Mouse (Mus musculus): Measurements from ENCODE around the gene Top3b. TPM values are rescaled to one million over a fixed set of nuclear protein-coding genes. Genes with fewer than 3 reads are reported as not detected.

Gene Top3b
- polyA plus RNA-seq, 1 experiment from 2014 or later: 81.1 TPM

DNA sequence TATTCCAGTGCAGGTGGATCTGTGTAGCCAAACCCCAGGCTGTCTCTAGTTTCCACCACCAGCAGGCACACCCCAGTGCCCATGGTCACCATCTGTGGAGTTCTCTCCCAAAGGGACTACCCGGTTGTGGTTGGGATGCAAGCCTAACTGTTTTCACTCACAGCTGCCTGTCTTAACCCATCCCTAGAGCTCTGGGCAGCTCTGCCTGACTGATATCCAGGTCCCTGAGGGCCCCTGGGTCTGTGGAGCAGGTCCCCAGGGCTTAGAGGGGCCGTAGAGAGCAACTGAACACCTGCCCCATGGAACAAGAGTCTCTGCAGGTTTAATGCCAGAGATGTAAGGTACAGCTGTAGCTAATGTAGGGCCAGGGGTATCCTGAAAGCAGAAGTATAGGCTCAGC lies 6.6 kb upstream of the Top3b start, which contains the start of gene Igll1:
Igll1 (minus strand) TSS at position 8 of the 400 bp plus-strand sequence.
- 86% methylated on average over 2 of the region's 2 CpGs for WGBS
- H3K36me3 ChIP-seq: no peaks in the 10 kb centered on the region

DNA sequence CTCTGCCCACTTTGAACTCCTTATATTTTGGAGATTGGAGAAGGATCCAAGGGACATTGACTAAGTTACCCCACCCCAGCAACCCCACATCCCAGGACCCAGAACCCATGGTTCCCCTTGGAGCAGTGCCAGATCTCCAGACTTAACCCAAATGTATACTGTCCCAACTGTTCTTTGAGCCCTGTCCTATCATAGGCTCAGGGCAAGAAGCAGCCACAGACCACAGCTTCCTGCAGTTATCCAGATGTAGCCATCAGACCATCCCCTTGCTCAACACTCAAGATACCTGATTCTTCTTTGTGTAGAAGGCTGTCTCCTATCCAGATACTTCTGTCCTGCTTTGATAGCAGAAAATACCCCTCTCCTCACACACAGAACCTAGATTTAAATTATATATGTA lies 5.3 kb upstream of the Top3b start:
- no peak overlapping the region for H3K4me3 ChIP-seq
- no peaks in the 10 kb centered on the region for H3K9me3 ChIP-seq (replicated peaks)
- 0 out of 2 replicates have a peak, but pooled peaks cover 3% of the 10 kb centered on the region for H3K4me1 ChIP-seq
- no peaks in the 10 kb centered on the region for H3K27me3 ChIP-seq (ENCODE audit: low read depth, poor library complexity, severe bottlenecking)
- no peak for DNase-seq (ENCODE audit: low spot score)
- no peak overlapping the region for H3K27ac ChIP-seq
- no peaks in the 10 kb centered on the region for H3K36me3 ChIP-seq

More for the DNA sequence above, 6.6 kb upstream of the Top3b start, which contains the start of gene Igll1:
- H3K27ac ChIP-seq: no peak within 1 kb of the TSS
- 0 out of 2 replicates have a peak, but pooled peaks cover 3% of the 10 kb centered on the region for H3K4me1 ChIP-seq
- DNase-seq (ENCODE audit: low spot score): no peak
- H3K27me3 ChIP-seq (ENCODE audit: low read depth, poor library complexity, severe bottlenecking): no peaks in the 10 kb centered on the region
- H3K9me3 ChIP-seq (replicated peaks): no peaks in the 10 kb centered on the region
- no peak within 1 kb of the TSS for H3K4me3 ChIP-seq

DNA sequence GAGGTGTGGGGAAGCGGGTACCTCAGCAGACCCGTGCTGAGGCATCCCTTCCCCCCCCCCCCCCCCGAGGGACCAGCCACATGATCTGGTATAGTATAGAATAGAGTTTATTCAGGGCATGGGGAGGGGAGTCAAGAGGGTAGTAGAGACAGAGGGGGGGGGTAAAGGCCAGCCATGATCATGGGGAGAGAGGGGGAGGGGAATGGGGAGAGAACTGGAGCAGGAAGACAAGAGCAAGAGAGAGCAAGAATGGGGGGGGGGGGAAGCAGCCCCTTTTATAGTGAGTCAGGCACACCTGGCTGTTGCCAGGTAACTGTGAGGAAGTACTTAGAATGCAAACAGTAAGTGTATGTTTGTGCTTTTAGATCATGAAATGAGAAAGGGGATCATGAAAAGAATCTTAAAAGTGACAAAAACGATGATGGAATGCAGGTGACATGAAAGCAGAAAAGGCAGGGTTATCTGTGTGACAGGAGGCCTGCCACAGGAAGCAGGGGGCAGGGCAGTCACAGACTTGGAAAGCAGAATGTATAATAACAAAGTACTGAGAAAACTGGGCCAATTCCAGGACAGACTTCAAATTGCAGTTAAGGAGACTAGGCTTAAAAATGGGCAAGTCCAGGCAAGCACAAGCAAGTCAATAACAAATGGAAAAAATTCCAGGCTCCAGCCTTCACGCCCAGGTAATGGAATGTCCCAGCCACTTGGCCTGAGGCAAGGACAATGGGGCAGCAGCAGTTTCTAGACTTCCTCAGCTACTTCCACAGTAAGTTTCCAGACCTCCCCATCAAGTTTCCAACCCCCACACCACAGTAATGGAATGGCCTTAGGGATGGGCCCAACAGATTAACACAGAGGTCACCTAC lies 4.6 kb upstream of the Top3b start:
- Histone ChIP-seq H3K36me3 (no peaks in the 10 kb centered on the region), H3K9me3 (replicated peaks) (no peaks in the 10 kb centered on the region), H3K4me1 (0 out of 2 replicates have a peak, but pooled peaks cover 3% of the 10 kb centered on the region), H3K27ac (no peak overlapping the region), H3K4me3 (no peak overlapping the region), H3K27me3 (ENCODE audit: low read depth, poor library complexity, severe bottlenecking) (no peaks in the 10 kb centered on the region)
- DNase-seq (ENCODE audit: low spot score): peak; percentile 36
- 52% methylated on average over 4 of the region's 5 CpGs for WGBS

DNA sequence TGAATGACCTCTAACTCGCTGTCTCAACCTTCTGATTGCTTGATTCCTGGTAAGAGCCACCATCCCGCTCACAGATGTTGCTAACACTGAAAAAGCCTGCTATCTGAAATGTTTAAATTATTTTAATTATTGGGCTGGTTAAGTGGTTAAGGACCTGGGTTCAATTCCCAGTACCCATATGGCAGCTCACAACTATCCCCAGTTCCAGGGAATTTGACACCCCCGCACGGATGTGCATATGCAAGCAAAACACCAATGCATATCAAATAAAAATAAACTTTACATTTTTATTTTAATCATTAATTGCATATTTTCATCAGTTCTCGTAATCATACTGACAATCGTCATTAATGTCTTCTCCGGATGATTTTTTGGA lies 307 bp upstream of the Top3b start:
- DNase-seq (ENCODE audit: low spot score): no peak
- Histone ChIP-seq H3K4me3 (peak overlapping the region; percentile 85), H3K9me3 (replicated peaks) (no peaks in the 10 kb centered on the region), H3K4me1 (peaks cover 12% of the 10 kb centered on the region), H3K36me3 (peaks cover 4% of the 10 kb centered on the region), H3K27me3 (ENCODE audit: low read depth, poor library complexity, severe bottlenecking) (no peaks in the 10 kb centered on the region), H3K27ac (peak overlapping the region; percentile 96)
- 32% methylated on average over 7 of the region's 7 CpGs for WGBS

DNA sequence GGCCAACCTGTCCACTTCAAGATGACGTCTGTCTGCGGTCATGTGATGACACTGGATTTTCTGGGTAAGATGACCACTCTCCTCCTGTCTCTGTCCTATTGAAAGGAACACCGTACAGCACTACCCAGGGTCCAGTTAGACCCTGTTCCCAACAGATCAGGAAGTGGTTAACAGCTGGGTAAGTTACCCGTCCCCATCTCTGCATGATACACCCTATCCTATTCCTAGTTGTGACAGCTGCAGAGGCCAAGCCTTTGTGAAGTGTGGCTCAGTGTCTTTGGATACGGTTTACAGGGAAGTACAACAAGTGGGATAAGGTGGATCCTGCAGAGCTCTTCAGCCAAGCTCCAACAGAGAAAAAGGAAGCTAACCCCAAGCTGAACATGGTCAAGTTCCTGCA lies 8.5 kb downstream of the Top3b start:
- WGBS: 96% methylated on average over 5 of the region's 5 CpGs
- Histone ChIP-seq H3K36me3 (peaks cover 90% of the 10 kb centered on the region), H3K4me1 (no peaks in the 10 kb centered on the region), H3K27me3 (ENCODE audit: low read depth, poor library complexity, severe bottlenecking) (no peaks in the 10 kb centered on the region), H3K9me3 (replicated peaks) (no peaks in the 10 kb centered on the region), H3K4me3 (no peak overlapping the region), H3K27ac (no peak overlapping the region)
- DNase-seq (ENCODE audit: low spot score): no peak

DNA sequence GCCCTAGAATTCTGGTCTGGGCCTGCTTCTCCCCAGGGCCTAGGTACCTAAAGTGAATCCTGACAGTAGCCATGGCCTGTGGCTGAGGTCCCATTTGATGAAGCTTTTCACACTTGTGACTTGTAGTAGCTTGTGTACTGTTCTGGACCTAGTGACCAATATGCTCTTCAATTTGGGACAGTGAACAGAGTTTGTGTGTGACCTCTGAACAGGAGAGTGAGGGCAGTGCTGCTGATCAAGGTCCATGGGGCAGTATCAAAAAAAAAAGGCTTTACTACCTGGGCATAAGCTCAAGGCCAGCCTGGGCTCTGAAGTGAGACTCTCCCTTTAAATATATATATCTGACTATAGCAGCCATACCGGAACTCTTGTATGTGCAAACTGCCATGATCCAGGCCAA lies 17.8 kb downstream of the Top3b start:
- 93% methylated on average over 1 of the region's 1 CpGs for WGBS
- Histone ChIP-seq H3K4me1 (no peaks in the 10 kb centered on the region), H3K27me3 (ENCODE audit: low read depth, poor library complexity, severe bottlenecking) (no peaks in the 10 kb centered on the region), H3K36me3 (peaks cover 100% of the 10 kb centered on the region), H3K27ac (no peak overlapping the region), H3K9me3 (replicated peaks) (no peaks in the 10 kb centered on the region), H3K4me3 (no peak overlapping the region)
- no peak for DNase-seq (ENCODE audit: low spot score)

DNA sequence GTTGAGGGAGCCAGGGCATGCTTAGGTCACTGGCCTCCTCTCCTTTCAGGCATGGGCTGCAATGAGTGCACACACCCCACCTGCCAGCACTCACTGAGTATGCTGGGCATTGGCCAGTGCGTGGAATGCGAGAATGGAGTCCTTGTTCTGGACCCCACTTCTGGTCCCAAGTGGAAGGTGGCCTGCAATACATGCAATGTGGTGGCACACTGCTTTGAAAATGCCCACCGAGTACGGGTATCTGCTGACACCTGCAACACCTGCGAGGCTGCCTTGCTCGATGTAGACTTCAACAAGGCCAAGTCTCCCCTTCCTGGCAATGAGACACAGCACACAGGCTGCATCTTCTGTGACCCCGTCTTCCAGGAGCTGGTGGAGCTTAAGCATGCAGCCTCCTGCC lies 21.8 kb downstream of the Top3b start:
- H3K27ac ChIP-seq: no peak overlapping the region
- peaks cover 66% of the 10 kb centered on the region for H3K36me3 ChIP-seq
- H3K4me1 ChIP-seq: peaks cover 16% of the 10 kb centered on the region
- no peak for DNase-seq (ENCODE audit: low spot score)
- WGBS: 91% methylated on average over 7 of the region's 7 CpGs
- no peak overlapping the region for H3K4me3 ChIP-seq
- no peaks in the 10 kb centered on the region for H3K9me3 ChIP-seq (replicated peaks)
- H3K27me3 ChIP-seq (ENCODE audit: low read depth, poor library complexity, severe bottlenecking): no peaks in the 10 kb centered on the region

DNA sequence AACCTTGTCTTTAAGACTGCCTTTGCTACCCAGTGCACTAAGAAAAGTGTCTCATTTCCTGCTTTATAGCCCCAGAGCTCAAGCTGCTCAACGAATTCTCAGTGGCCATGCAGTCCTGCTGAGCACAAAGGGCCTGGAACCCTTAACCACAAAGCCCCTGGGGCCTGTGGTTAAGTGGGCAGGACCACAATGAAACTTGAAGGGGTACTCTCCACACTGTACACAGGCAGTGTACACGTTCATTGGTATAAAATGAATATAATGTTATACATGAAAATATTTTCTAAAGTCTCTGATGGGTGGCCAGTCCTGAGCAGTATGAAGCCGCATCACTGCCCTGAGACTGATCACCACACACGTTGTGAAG lies 25.5 kb downstream of the Top3b start:
- Histone ChIP-seq H3K27ac (peak overlapping the region; percentile 84; the same call in 1 of the 2 replicates), H3K4me1 (peaks cover 21% of the 10 kb centered on the region), H3K27me3 (ENCODE audit: low read depth, poor library complexity, severe bottlenecking) (no peaks in the 10 kb centered on the region), H3K4me3 (peak overlapping the region; percentile 73), H3K9me3 (replicated peaks) (no peaks in the 10 kb centered on the region), H3K36me3 (peaks cover 41% of the 10 kb centered on the region)
- no peak for DNase-seq (ENCODE audit: low spot score)
- WGBS: 27% methylated on average over 4 of the region's 4 CpGs

DNA sequence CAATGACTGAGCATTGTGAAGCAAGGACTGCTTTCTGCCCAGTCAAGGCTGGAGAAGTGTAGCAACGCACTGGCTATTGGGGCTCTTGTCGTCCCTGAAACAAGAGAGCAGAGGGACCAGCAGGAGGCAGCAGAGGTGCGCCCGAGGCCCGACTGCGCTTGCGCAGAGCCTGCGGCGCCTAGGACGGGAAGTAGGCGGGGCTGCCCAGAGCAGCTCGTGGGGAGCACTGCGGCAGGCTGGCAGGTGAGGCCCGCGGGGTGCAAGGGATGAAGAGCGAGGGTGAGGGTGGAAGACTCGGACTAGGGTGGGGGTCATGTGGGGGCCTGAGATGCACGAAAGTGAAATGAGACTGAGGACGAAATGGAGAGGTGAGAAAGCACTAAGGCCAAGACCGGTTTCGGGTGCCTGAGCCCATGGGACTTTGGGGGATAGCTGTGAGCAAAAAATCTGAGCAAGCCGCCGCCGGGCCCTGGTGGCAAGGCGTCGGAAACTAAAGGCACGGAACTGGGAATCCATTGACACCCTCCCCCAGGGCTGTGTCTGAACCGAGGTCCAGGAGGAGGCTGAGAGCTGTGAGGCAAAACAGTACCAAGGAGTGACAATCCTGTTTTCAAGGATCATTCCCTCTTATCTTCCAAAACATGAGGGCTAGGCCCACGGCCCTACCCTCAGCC lies 26.0 kb downstream of the Top3b start, which contains the start of gene Ppm1f:
Ppm1f (plus strand) TSS at position 88 of the 674 bp plus-strand sequence.
- Histone ChIP-seq H3K9me3 (replicated peaks) (no peaks in the 10 kb centered on the region), H3K36me3 (peaks cover 36% of the 10 kb centered on the region), H3K4me3 (peak within 1 kb of the TSS; percentile 73), H3K27ac (peak within 1 kb of the TSS; percentile 84), H3K4me1 (peaks cover 21% of the 10 kb centered on the region), H3K27me3 (ENCODE audit: low read depth, poor library complexity, severe bottlenecking) (no peaks in the 10 kb centered on the region)
- peak; percentile 96 for DNase-seq (ENCODE audit: low spot score)
- WGBS: under 1% methylated on average over 29 of the region's 29 CpGs

DNA sequence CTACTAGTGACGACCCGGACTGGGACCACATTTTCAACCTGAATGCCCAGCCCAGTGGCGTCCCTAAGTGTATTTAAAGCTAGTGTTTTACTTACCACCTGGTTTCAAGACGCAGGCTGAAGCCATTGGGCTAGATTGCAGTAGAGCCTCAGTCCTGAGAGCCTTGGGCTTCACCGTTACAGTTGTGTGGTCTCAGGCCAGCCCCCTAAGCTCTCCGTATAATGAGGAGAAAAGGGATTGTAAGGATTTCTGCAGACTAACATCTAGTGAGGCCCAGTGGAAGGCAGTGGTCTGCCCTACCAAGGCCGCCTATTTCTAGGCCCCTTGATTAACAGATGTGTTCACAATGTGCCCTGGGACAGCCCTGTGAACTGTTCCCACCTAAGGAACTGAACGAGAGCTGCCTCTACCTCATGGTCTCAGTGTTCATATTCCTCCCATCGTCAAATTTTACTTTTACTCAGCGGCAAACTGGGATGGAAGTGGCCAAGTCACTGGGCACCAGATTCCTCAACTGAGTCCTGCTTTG lies 26.6 kb downstream of the Top3b start:
- WGBS: 28% methylated on average over 10 of the region's 10 CpGs

DNA sequence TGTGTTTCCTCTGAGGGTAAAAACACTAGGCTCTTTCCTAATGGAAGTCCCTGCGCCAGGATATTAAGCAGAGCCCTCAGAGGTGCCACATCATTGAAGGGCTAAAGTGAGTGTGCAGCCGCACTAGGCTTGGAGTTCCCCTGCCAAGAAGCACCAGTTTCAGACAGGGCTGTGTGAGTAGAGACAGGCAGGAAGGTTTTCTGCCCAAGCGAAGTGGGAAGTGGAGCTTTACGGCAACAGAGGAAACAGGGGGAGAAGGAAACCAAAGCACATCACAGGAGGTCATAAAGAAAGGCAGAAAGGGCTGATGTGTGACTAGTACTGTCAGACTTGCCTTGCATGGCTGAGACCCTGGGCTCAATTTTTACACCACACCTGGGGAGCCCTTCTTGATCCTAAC lies 31.8 kb downstream of the Top3b start:
- Histone ChIP-seq H3K27me3 (ENCODE audit: low read depth, poor library complexity, severe bottlenecking) (no peaks in the 10 kb centered on the region), H3K27ac (no peak overlapping the region), H3K4me3 (no peak overlapping the region), H3K9me3 (replicated peaks) (no peaks in the 10 kb centered on the region), H3K36me3 (peaks cover 54% of the 10 kb centered on the region), H3K4me1 (peaks cover 5% of the 10 kb centered on the region)
- WGBS: 87% methylated on average over 4 of the region's 4 CpGs
- DNase-seq (ENCODE audit: low spot score): no peak

More for the DNA sequence above, 26.6 kb downstream of the Top3b start:
- H3K9me3 ChIP-seq (replicated peaks): no peaks in the 10 kb centered on the region
- peak overlapping the region; percentile 84 for H3K27ac ChIP-seq
- DNase-seq (ENCODE audit: low spot score): no peak
- H3K27me3 ChIP-seq (ENCODE audit: low read depth, poor library complexity, severe bottlenecking): no peaks in the 10 kb centered on the region
- peaks cover 30% of the 10 kb centered on the region for H3K36me3 ChIP-seq
- H3K4me3 ChIP-seq: peak overlapping the region; percentile 73
- peaks cover 21% of the 10 kb centered on the region for H3K4me1 ChIP-seq

DNA sequence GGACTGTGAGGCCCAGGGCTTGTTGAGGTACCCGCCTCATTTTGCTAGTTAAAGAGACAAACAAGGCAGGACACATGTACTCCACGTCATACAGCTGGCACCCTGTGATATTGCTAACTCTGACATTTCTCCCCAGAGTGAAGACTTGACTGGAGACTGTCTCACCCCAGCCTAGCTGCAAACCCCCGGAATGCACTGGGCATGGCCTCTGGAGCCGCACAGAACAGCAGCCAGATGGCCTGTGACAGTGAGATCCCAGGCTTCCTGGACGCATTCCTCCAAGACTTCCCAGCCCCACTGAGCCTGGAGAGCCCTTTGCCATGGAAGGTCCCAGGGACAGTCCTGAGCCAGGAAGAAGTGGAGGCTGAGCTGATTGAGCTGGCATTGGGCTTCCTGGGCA lies 32.7 kb downstream of the Top3b start:
- Histone ChIP-seq H3K27ac (no peak overlapping the region), H3K4me3 (no peak overlapping the region), H3K27me3 (ENCODE audit: low read depth, poor library complexity, severe bottlenecking) (no peaks in the 10 kb centered on the region), H3K9me3 (replicated peaks) (no peaks in the 10 kb centered on the region), H3K4me1 (no peaks in the 10 kb centered on the region), H3K36me3 (peaks cover 62% of the 10 kb centered on the region)
- DNase-seq (ENCODE audit: low spot score): no peak
- WGBS: 91% methylated on average over 5 of the region's 5 CpGs

DNA sequence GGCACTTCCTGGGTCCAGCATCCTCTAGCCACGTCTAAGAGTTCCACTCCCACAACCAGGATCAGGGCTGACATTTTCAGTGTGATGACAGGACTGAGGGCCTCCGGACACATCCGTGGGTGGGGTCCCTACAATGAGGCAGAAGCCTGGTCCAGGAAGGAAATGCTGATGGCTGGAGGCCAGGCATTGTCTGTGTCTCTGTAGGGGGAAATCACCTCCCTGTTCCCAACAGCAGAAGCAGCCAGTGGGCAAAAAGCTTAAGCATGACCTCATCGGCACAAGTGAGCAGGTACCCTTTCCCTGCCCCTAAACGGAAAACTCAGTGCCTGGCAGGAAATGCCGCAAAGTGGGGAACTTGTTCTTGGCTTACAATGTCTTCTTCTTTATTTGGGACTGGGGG lies 37.3 kb downstream of the Top3b start:
- H3K36me3 ChIP-seq: peaks cover 96% of the 10 kb centered on the region
- no peaks in the 10 kb centered on the region for H3K9me3 ChIP-seq (replicated peaks)
- no peak for DNase-seq (ENCODE audit: low spot score)
- H3K4me1 ChIP-seq: peaks cover 7% of the 10 kb centered on the region
- H3K27ac ChIP-seq: no peak overlapping the region
- WGBS: 85% methylated on average over 6 of the region's 6 CpGs
- H3K27me3 ChIP-seq (ENCODE audit: low read depth, poor library complexity, severe bottlenecking): no peaks in the 10 kb centered on the region
- no peak overlapping the region for H3K4me3 ChIP-seq

All from limb, embryonic 10.5 days (tissue).